Mouse (Mus musculus): Measurements from ENCODE around the gene Smim24. TPM values are rescaled to one million over a fixed set of nuclear protein-coding genes. Genes with fewer than 3 reads are reported as not detected.

Gene Smim24
- total and polyA plus RNA-seq, 2 experiments: 1.3 to 4.1 TPM

DNA sequence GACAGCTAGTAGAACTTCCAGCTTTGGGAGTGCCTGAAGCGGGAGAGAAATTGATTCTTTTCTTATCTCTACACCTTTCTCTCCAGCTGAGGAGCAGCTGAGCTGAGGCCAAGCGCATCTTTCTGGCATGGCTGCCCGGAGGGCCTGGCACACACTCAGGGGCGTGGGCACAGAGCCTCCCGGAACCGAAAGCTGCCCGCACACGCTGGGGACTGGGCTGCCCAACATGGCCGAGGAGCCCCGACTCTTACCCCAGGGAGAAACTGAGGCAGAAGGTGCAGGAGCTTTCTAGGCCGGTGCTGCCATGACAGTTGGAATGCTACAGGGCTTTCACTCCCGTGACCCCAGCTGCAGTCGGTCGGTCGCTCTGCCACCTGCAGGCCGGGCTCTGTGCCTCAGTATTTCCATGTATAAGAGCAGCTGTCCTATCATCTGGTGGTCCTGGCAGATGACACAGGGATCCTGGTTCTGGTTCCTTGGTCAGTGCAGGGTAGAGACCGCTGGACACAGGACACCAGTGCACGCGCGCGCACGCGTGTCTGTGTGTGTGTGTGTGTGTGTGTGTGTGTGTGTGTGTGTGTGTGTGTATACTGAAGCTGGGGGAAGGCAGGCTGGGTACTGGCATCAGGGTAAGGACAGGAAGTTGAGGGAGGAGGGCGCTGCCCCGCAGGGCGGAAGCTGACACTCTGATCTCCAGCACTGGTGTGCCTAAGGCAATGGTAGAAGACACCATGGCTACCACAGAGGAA is 40.9 kb downstream of the Smim24 start:
- Histone ChIP-seq H3K4me1 (ENCODE audit: control insufficient read depth, insufficient read depth, low read length) (peaks cover 39% of the 10 kb centered on the region), H3K4me3 (ENCODE audit: insufficient read depth, low read depth, low read length) (peak overlapping the region; percentile 38; the same call in 1 of the 2 replicates), H3K36me3 (ENCODE audit: control insufficient read depth, insufficient read depth, low read length) (no peaks in the 10 kb centered on the region), H3K79me2 (ENCODE audit: control insufficient read depth, insufficient read depth, low read length) (no peaks in the 10 kb centered on the region), H3K27ac (replicated peaks; ENCODE audit: insufficient read depth, low read depth, low read length) (peak overlapping the region; percentile 87), H3K27me3 (ENCODE audit: control insufficient read depth, insufficient read depth, low read length) (no peaks in the 10 kb centered on the region), H3K9ac (ENCODE audit: low read depth, low read length) (peak overlapping the region; percentile 55)
- TF ChIP-seq CTCF (IDR thresholded peaks at IDR 0.05; ENCODE audit: low read depth, low read length): peak; percentile 67
- no peak for TF ChIP-seq POLR2A (IDR thresholded peaks at IDR 0.05; ENCODE audit: extremely low read depth, insufficient read depth, low read length)
- DNase-seq (ENCODE audit: extremely low read depth, low read depth, low spot score): peak; percentile 71
- WGBS: 40% methylated on average over 26 of the region's 26 CpGs

DNA sequence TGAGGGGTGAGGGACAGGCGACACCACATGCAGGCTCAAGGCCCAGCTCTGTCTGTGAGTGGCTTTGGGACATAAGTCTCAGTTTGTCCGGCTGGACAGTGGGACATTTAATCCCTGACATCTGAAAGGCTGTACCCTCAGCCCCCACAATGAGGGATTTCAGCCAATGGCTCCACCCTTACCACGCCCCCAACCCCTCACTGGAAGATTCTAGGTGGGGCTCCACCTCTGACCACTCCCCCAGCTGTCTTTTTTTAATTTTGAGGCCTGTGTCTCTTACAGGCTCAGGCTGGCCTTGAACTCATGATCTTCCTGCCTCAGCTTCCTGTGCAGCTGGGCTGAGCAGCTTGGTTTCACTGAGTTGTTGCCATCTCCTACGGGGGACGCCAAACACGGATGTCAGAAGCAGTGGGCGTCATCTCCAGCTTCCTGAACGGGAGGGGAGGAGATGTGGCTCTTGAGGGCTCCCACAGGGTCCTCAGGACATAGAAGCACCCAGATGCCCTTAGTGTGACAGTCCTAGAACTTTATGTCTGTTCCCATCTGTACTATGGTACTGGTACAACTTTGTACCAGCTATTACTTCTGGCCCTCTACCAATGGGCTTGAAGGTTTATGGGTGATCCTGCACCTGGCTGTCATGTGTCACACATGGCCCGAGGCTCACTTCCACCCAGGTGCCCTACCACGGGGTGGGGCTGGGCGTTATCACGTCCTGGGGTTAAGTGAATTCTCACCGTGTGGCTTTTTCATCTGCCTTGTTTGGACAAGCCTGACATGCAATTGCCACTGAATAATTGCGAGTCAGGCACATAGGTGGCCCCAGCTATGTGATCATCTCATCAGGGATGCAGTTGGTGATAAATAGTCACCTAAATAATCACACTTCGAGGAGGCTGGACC is 41.8 kb downstream of the Smim24 start:
- peak; percentile 35 for DNase-seq (ENCODE audit: extremely low read depth, low read depth, low spot score)
- TF ChIP-seq POLR2A (IDR thresholded peaks at IDR 0.05; ENCODE audit: extremely low read depth, insufficient read depth, low read length) (no peak), CTCF (IDR thresholded peaks at IDR 0.05; ENCODE audit: low read depth, low read length) (no peak)
- Histone ChIP-seq H3K79me2 (ENCODE audit: control insufficient read depth, insufficient read depth, low read length) (no peaks in the 10 kb centered on the region), H3K27me3 (ENCODE audit: control insufficient read depth, insufficient read depth, low read length) (no peaks in the 10 kb centered on the region), H3K9ac (ENCODE audit: low read depth, low read length) (peak overlapping the region; percentile 17; the same call in 1 of the 2 replicates), H3K36me3 (ENCODE audit: control insufficient read depth, insufficient read depth, low read length) (no peaks in the 10 kb centered on the region), H3K4me3 (ENCODE audit: insufficient read depth, low read depth, low read length) (no peak overlapping the region), H3K27ac (replicated peaks; ENCODE audit: insufficient read depth, low read depth, low read length) (peak overlapping the region; percentile 87), H3K4me1 (ENCODE audit: control insufficient read depth, insufficient read depth, low read length) (peaks cover 36% of the 10 kb centered on the region)
- 46% methylated on average over 15 of the region's 15 CpGs for WGBS

DNA sequence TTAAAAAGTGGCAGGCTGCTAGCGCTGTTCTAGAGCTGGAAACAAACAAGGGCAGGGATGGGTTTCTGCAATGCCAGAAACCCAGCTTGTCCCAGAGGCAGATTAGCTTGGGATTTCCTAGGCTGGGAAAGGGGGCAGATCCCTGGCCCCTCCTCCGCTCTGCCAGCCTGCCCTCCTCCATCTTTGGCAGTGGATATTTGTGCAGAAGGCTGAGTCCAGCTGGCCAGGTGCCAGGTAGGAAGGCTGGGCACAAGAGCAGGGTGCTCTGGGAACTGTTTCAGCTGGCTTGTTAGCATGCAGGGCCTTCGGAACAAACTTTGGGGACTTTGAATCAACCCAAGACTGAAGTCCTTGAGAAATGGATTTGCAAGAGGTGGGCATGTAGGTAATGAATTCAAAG is 42.6 kb downstream of the Smim24 start:
- H3K36me3 ChIP-seq (ENCODE audit: control insufficient read depth, insufficient read depth, low read length): no peaks in the 10 kb centered on the region
- H3K4me3 ChIP-seq (ENCODE audit: insufficient read depth, low read depth, low read length): no peak overlapping the region
- no peaks in the 10 kb centered on the region for H3K27me3 ChIP-seq (ENCODE audit: control insufficient read depth, insufficient read depth, low read length)
- DNase-seq (ENCODE audit: extremely low read depth, low read depth, low spot score): peak; percentile 92
- 0 out of 2 replicates have a peak overlapping the region, but pooled peaks have one; percentile 17 for H3K9ac ChIP-seq (ENCODE audit: low read depth, low read length)
- H3K79me2 ChIP-seq (ENCODE audit: control insufficient read depth, insufficient read depth, low read length): no peaks in the 10 kb centered on the region
- peaks cover 36% of the 10 kb centered on the region for H3K4me1 ChIP-seq (ENCODE audit: control insufficient read depth, insufficient read depth, low read length)
- peak overlapping the region; percentile 75 for H3K27ac ChIP-seq (replicated peaks; ENCODE audit: insufficient read depth, low read depth, low read length)
- no peak for TF ChIP-seq POLR2A (IDR thresholded peaks at IDR 0.05; ENCODE audit: extremely low read depth, insufficient read depth, low read length)
- no peak for TF ChIP-seq CTCF (IDR thresholded peaks at IDR 0.05; ENCODE audit: low read depth, low read length)
- WGBS: 22% methylated on average over 3 of the region's 3 CpGs

DNA sequence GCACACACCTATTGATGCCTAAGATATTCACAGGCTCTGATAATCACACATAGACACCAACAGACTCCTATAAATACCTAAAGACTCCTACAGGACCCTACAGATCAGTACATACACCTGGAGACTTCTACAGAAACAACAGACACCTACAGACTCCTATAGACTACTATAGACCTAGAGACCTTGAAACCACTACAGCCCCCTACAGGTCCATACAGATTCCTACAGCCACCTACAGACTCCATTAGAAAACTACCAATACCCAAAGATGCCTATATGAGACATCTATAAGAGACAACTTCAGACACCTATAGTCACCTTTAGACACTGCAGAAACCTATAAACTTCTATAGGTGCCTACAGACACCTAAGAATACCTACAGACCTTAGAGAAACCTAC is 48.2 kb downstream of the Smim24 start:
- H3K36me3 ChIP-seq (ENCODE audit: control insufficient read depth, insufficient read depth, low read length): no peaks in the 10 kb centered on the region
- H3K4me1 ChIP-seq (ENCODE audit: control insufficient read depth, insufficient read depth, low read length): no peaks in the 10 kb centered on the region; the same call in 1 of the 2 replicates
- H3K27ac ChIP-seq (replicated peaks; ENCODE audit: insufficient read depth, low read depth, low read length): no peak overlapping the region
- DNase-seq (ENCODE audit: extremely low read depth, low read depth, low spot score): no peak
- TF ChIP-seq POLR2A (IDR thresholded peaks at IDR 0.05; ENCODE audit: extremely low read depth, insufficient read depth, low read length) (no peak), CTCF (IDR thresholded peaks at IDR 0.05; ENCODE audit: low read depth, low read length) (no peak)
- no peak overlapping the region for H3K9ac ChIP-seq (ENCODE audit: low read depth, low read length)
- no peaks in the 10 kb centered on the region for H3K79me2 ChIP-seq (ENCODE audit: control insufficient read depth, insufficient read depth, low read length)
- no peak overlapping the region for H3K4me3 ChIP-seq (ENCODE audit: insufficient read depth, low read depth, low read length)
- no peaks in the 10 kb centered on the region for H3K27me3 ChIP-seq (ENCODE audit: control insufficient read depth, insufficient read depth, low read length)

Other genes starting within 250 kb of the Smim24 start
Only the 30 nearest of the 34 such genes appear.
- gene Dapk3, start 210.0 kb upstream of the Smim24 start, total RNA-seq (2014; rRNA removed): 14.1 and 16.0 TPM in 2 replicates
- 42.5 and 44.2 TPM in 2 replicates for gene Dapk3, start 210.0 kb upstream of the Smim24 start, polyA plus RNA-seq (2012; rRNA removed)
- not detected in 2 replicates for gene 4930442H23Rik, start 209.2 kb upstream of the Smim24 start, total RNA-seq (2014; rRNA removed)
- not detected in 2 replicates for gene 4930442H23Rik, start 209.2 kb upstream of the Smim24 start, polyA plus RNA-seq (2012; rRNA removed)
- gene Nmrk2, start 191.0 kb upstream of the Smim24 start, total RNA-seq (2014; rRNA removed): 0.09 TPM in 1 of 2 replicates, not detected in the other
- not detected in 2 replicates for gene Nmrk2, start 191.0 kb upstream of the Smim24 start, polyA plus RNA-seq (2012; rRNA removed)
- 0.07 TPM in 1 of 2 replicates, not detected in the other for gene Atcay, start 162.2 kb upstream of the Smim24 start, total RNA-seq (2014; rRNA removed)
- gene Atcay, start 162.2 kb upstream of the Smim24 start, polyA plus RNA-seq (2012; rRNA removed): not detected in 2 replicates
- 0.27 and 0.74 TPM in 2 replicates for gene Zfr2, start 159.9 kb upstream of the Smim24 start, total RNA-seq (2014; rRNA removed)
- gene Zfr2, start 159.9 kb upstream of the Smim24 start, polyA plus RNA-seq (2012; rRNA removed): 0.15 and 1.6 TPM in 2 replicates
- 0.60 and 0.65 TPM in 2 replicates for gene Matk, start 140.1 kb upstream of the Smim24 start, total RNA-seq (2014; rRNA removed)
- gene Matk, start 140.1 kb upstream of the Smim24 start, polyA plus RNA-seq (2012; rRNA removed): 0.27 and 0.43 TPM in 2 replicates
- gene Mrpl54, start 126.1 kb upstream of the Smim24 start, total RNA-seq (2014; rRNA removed): 52.1 and 65.9 TPM in 2 replicates
- 66.6 and 85.9 TPM in 2 replicates for gene Mrpl54, start 126.1 kb upstream of the Smim24 start, polyA plus RNA-seq (2012; rRNA removed)
- 30.5 and 44.1 TPM in 2 replicates for gene Apba3, start 126.1 kb upstream of the Smim24 start, total RNA-seq (2014; rRNA removed)
- 132 and 143 TPM in 2 replicates for gene Apba3, start 126.1 kb upstream of the Smim24 start, polyA plus RNA-seq (2012; rRNA removed)
- gene Tjp3, start 101.5 kb upstream of the Smim24 start, total RNA-seq (2014; rRNA removed): 7.6 and 7.7 TPM in 2 replicates
- 24.2 and 32.0 TPM in 2 replicates for gene Tjp3, start 101.5 kb upstream of the Smim24 start, polyA plus RNA-seq (2012; rRNA removed)
- gene Pip5k1c, start 100.1 kb upstream of the Smim24 start, total RNA-seq (2014; rRNA removed): 7.4 and 10.0 TPM in 2 replicates
- gene Pip5k1c, start 100.1 kb upstream of the Smim24 start, polyA plus RNA-seq (2012; rRNA removed): 25.8 and 30.1 TPM in 2 replicates
- 5.0 and 5.7 TPM in 2 replicates for gene Cactin, start 71.9 kb upstream of the Smim24 start, total RNA-seq (2014; rRNA removed)
- 12.8 and 14.1 TPM in 2 replicates for gene Cactin, start 71.9 kb upstream of the Smim24 start, polyA plus RNA-seq (2012; rRNA removed)
- 0.37 and 0.81 TPM in 2 replicates for gene Tbxa2r, start 64.3 kb upstream of the Smim24 start, total RNA-seq (2014; rRNA removed)
- 3.8 and 4.0 TPM in 2 replicates for gene Tbxa2r, start 64.3 kb upstream of the Smim24 start, polyA plus RNA-seq (2012; rRNA removed)
- gene Gipc3, start 49.8 kb upstream of the Smim24 start, total RNA-seq (2014; rRNA removed): under 0.01 and 0.27 TPM in 2 replicates
- gene Gipc3, start 49.8 kb upstream of the Smim24 start, polyA plus RNA-seq (2012; rRNA removed): 0.51 and 0.57 TPM in 2 replicates
- 9.9 and 10.8 TPM in 2 replicates for gene Hmg20b, start 42.6 kb upstream of the Smim24 start, total RNA-seq (2014; rRNA removed)
- 48.1 and 54.0 TPM in 2 replicates for gene Hmg20b, start 42.6 kb upstream of the Smim24 start, polyA plus RNA-seq (2012; rRNA removed)
- 5.3 and 7.4 TPM in 2 replicates for gene Mfsd12, start 35.6 kb upstream of the Smim24 start, total RNA-seq (2014; rRNA removed)
- 12.8 and 13.4 TPM in 2 replicates for gene Mfsd12, start 35.6 kb upstream of the Smim24 start, polyA plus RNA-seq (2012; rRNA removed)
- 0.47 TPM in 1 of 2 replicates, not detected in the other for gene 4930404N11Rik, start 27.2 kb upstream of the Smim24 start, total RNA-seq (2014; rRNA removed)
- gene 4930404N11Rik, start 27.2 kb upstream of the Smim24 start, polyA plus RNA-seq (2012; rRNA removed): 0.12 and 0.37 TPM in 2 replicates
- 6.2 and 8.1 TPM in 2 replicates for gene Fzr1, start 14.5 kb upstream of the Smim24 start, total RNA-seq (2014; rRNA removed)
- gene Fzr1, start 14.5 kb upstream of the Smim24 start, polyA plus RNA-seq (2012; rRNA removed): 20.9 and 29.9 TPM in 2 replicates
- 39.7 and 53.8 TPM in 2 replicates for gene Dohh, start 8.6 kb upstream of the Smim24 start, total RNA-seq (2014; rRNA removed)
- 42.6 and 49.7 TPM in 2 replicates for gene Dohh, start 8.6 kb upstream of the Smim24 start, polyA plus RNA-seq (2012; rRNA removed)
- gene Gm48551, start 8.6 kb upstream of the Smim24 start, total RNA-seq (2014; rRNA removed): 2.4 TPM in 1 of 2 replicates, not detected in the other
- gene Gm48551, start 8.6 kb upstream of the Smim24 start, polyA plus RNA-seq (2012; rRNA removed): 0.32 and 0.44 TPM in 2 replicates
- 0.40 TPM in 1 of 2 replicates, not detected in the other for gene Gm48552, start 4.0 kb upstream of the Smim24 start, total RNA-seq (2014; rRNA removed)
- 0.26 and 1.4 TPM in 2 replicates for gene Gm48552, start 4.0 kb upstream of the Smim24 start, polyA plus RNA-seq (2012; rRNA removed)
- 7.4 and 16.4 TPM in 2 replicates for gene Nfic, start 62.6 kb downstream of the Smim24 start, total RNA-seq (2014; rRNA removed)
- 32.8 and 56.4 TPM in 2 replicates for gene Nfic, start 62.6 kb downstream of the Smim24 start, polyA plus RNA-seq (2012; rRNA removed)
- gene Celf5, start 89.7 kb downstream of the Smim24 start, total RNA-seq (2014; rRNA removed): not detected in 2 replicates
- not detected in 2 replicates for gene Celf5, start 89.7 kb downstream of the Smim24 start, polyA plus RNA-seq (2012; rRNA removed)
- gene Ncln, start 103.3 kb downstream of the Smim24 start, total RNA-seq (2014; rRNA removed): 31.6 and 48.6 TPM in 2 replicates
- gene Ncln, start 103.3 kb downstream of the Smim24 start, polyA plus RNA-seq (2012; rRNA removed): 138 and 159 TPM in 2 replicates
- 0.28 and 0.40 TPM in 2 replicates for gene S1pr4, start 107.1 kb downstream of the Smim24 start, total RNA-seq (2014; rRNA removed)
- 1.2 and 1.5 TPM in 2 replicates for gene S1pr4, start 107.1 kb downstream of the Smim24 start, polyA plus RNA-seq (2012; rRNA removed)
- gene Gna15, start 131.2 kb downstream of the Smim24 start, total RNA-seq (2014; rRNA removed): 0.94 and 1.1 TPM in 2 replicates
- gene Gna15, start 131.2 kb downstream of the Smim24 start, polyA plus RNA-seq (2012; rRNA removed): 0.31 and 0.64 TPM in 2 replicates
- gene Gna11, start 152.1 kb downstream of the Smim24 start, total RNA-seq (2014; rRNA removed): 20.7 and 27.3 TPM in 2 replicates
- gene Gna11, start 152.1 kb downstream of the Smim24 start, polyA plus RNA-seq (2012; rRNA removed): 61.6 and 64.2 TPM in 2 replicates
- 200 and 263 TPM in 2 replicates for gene Aes, start 166.4 kb downstream of the Smim24 start, total RNA-seq (2014; rRNA removed)
- gene Aes, start 166.4 kb downstream of the Smim24 start, polyA plus RNA-seq (2012; rRNA removed): 1,785 and 2,016 TPM in 2 replicates
- gene Tle2, start 181.5 kb downstream of the Smim24 start, total RNA-seq (2014; rRNA removed): 3.0 and 7.2 TPM in 2 replicates
- gene Tle2, start 181.5 kb downstream of the Smim24 start, polyA plus RNA-seq (2012; rRNA removed): 35.4 and 56.0 TPM in 2 replicates
- gene Tle6, start 208.0 kb downstream of the Smim24 start, total RNA-seq (2014; rRNA removed): 0.94 and 1.6 TPM in 2 replicates
- 3.5 and 4.2 TPM in 2 replicates for gene Tle6, start 208.0 kb downstream of the Smim24 start, polyA plus RNA-seq (2012; rRNA removed)
- 0.55 and 0.67 TPM in 2 replicates for gene BC025920, start 213.2 kb downstream of the Smim24 start, total RNA-seq (2014; rRNA removed)
- 0.29 and 0.56 TPM in 2 replicates for gene BC025920, start 213.2 kb downstream of the Smim24 start, polyA plus RNA-seq (2012; rRNA removed)